Mouse (Mus musculus) ES-Bruce4 (cell line): ENCODE data around the gene Map2k5.

Experiments
- EP300 ChIP-seq: IDR thresholded peaks from 2 replicates; pipeline ENCODE4 v1.6.1; 2011; ENCODE audit warnings: low read depth, low read length; ENCODE audit not compliant: insufficient read depth
- POLR2A ChIP-seq: IDR thresholded peaks from one replicate; pipeline ENCODE4 v1.8.1; 2011; ENCODE audit warnings: low read length; ENCODE audit not compliant: insufficient read depth

DNA sequence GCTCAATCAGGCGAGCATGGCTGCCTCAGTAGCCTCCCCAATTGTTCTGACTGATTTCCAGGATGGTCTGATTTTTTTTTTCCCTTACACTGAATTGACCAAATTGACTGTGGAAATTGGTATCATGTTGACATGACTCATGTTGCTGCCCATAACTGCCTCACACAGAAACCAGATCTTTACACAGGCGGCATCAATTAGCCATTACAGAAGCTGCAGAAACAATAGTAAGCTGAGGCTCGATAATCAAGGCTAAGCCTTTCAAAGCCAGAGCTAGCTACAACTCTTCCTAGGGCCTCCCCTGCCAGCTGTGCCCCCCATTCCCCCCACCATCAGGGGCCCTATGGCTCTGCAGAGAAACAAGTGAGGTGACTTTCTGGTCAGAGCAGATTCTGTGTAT lies 107.9 kb downstream of the Map2k5 start:
- TF ChIP-seq POLR2A (no peak), EP300 (no peak)
